Mouse (Mus musculus) embryonic fibroblast, embryonic 13.5 days (primary cell): ENCODE results near the gene Ephx3.

ENCODE experiments used
- CTCF ChIP-seq: IDR thresholded peaks from 2 replicates; pipeline ENCODE4 v1.5.1; 2011; ENCODE audit warnings: mild to moderate bottlenecking, control low read depth, low read length, moderate library complexity, borderline replicate concordance; ENCODE audit not compliant: insufficient read depth
- POLR2A ChIP-seq: IDR thresholded peaks from 2 replicates; pipeline ENCODE4 v1.6.1; 2011; ENCODE audit warnings: low read depth, mild to moderate bottlenecking, control low read depth, low read length, moderate library complexity

GRCm38 (mm10) chr17:32209752-32210151 lies 20.4 kb upstream of the Ephx3 start:
- TF ChIP-seq POLR2A (no peak), CTCF (peak; percentile 70; the same call in 1 of the 2 replicates)
